Mouse (Mus musculus): ENCODE data around the gene Pitpnm2.

DNA sequence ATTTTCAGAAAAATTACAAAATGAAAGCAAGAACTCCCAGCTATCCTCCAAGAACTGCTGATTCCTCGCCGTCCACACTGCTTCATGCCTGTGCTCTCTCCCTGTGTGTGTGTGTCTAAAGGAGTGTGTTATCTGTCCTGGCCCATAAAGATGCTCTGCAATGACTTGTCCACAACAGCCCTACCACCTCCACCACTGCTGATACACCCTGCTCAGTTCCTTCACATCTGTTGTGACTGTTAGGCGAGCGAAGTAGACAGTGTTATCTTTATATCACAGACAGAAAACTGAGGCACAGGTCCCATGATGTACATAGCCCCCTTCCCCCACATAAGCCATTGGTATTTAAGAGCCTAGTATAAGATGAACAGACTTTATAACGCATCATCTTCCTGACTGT is 67.5 kb downstream of the Pitpnm2 start:
- no peak for TF ChIP-seq POLR2A (IDR thresholded peaks at IDR 0.05; ENCODE audit: control insufficient read depth, low read depth, low read length)
- no peak for TF ChIP-seq CTCF (IDR thresholded peaks at IDR 0.05; ENCODE audit: control insufficient read depth, insufficient read depth, insufficient replicate concordance, low read depth, low read length)
